Mouse (Mus musculus) olfactory bulb, adult 2 months (tissue): ENCODE results near the gene Irf4.

Experiments used
- CTCF ChIP-seq: fragments of 200-500 bp; IDR thresholded peaks from 2 replicates; pipeline ENCODE4 v1.5.1; 2012; ENCODE audit warnings: low read depth, mild to moderate bottlenecking, low read length, moderate library complexity; ENCODE audit not compliant: insufficient read depth
- POLR2A ChIP-seq: fragments of 200-500 bp; IDR thresholded peaks from 2 replicates; pipeline ENCODE4 v1.6.1; 2012; ENCODE audit warnings: mild to moderate bottlenecking, low read depth, low read length, moderate library complexity; ENCODE audit not compliant: insufficient read depth

- TF ChIP-seq POLR2A (no peak), CTCF (no peak)
Measured at GRCm38 (mm10) chr13:30741172-30741571, 7.9 kb upstream of the Irf4 start.
